Mouse (Mus musculus) lung, adult 18-20 months (tissue): Measurements from ENCODE around the gene Wdr5.
"Not testable (repeated sequence)": the region's sequence is repeated elsewhere in the genome, so short reads cannot be mapped to it uniquely, and the experiment has no call there.

Experiments
- DNase-seq, 2 experiments: peaks; one replicate each; pipeline ENCODE4 v3.0.0; 2022; ENCODE audit warnings: mixed read lengths in 2 of 2

The Wdr5 gene

DNA sequence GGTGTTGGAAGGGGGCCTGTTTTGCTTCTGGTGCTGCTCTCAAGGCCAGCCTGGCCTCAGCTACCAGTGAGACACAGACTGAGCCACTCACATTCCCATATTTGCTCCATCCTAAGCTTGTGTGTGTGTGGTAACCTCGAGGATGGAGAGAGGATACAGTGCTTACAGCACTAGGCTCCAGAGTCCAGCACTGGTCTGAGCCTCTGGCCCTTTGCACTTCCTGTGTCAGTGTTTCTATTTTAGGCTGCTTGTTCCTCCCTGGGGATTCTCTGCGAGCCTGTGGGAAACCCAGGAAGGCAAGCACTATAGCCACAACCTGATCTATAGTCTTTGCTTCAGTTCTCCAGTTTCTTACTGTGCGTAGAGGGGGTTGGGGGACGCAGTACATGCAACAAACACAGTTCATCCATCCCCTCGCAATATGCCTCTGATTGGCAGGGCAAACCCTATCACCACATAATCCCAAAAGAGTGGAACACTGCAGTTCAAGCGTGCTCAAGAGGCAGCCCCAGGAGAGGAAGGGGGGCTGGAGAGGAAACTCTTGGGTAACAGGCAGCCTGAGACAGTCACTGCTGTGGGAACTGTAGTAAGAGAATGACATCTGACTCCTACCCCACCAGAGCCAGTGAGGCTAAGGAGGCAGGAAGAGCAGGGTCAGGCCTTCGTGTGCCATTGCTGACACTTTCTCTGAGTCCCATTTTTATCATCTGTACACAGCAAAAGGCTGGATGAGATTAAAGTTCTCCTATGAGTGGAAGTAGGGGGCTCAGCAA is 10.7 kb upstream of the Wdr5 start:
- no peak for DNase-seq

DNA sequence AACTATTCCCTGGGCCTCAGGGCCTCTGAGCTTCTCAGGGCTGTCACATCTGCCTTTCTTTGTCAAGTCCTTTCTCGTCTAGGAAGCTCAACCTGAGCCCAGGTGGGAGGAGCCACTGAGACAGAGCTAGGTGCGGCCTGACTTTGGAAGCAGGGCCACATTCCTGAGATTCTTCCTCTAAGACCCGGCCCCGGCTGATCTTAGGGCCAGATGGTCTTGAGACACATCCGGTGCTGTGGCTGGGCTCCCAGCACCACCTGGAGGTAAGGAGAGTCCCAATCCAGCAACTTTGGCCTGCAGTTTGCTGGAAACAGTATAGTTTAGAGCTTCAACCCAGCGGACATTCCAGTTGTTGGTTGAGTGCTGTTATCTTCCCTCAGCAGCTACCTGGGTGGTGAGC is 9.4 kb upstream of the Wdr5 start:
- peak; percentile 71 to 79 for DNase-seq

DNA sequence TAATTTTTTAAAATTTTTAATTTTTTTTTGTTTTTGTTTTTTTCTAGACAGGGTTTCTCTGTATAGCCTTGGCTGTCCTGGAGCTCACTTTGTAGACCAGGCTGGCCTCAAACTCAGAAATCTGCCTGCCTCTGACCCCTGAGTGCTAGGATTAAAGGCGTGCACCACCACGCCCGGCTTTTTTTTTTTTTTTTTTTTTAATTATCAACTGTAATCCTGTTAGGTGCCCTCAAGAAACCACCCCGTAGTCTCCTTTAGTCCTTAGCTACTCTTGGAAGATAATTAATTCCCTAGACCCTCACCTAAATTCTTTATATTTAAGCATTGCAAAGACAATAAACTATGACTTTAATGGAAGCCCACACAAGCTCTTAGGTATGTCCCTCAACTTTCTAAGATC is 8.3 kb upstream of the Wdr5 start:
- DNase-seq, result not testable (repeated sequence)

DNA sequence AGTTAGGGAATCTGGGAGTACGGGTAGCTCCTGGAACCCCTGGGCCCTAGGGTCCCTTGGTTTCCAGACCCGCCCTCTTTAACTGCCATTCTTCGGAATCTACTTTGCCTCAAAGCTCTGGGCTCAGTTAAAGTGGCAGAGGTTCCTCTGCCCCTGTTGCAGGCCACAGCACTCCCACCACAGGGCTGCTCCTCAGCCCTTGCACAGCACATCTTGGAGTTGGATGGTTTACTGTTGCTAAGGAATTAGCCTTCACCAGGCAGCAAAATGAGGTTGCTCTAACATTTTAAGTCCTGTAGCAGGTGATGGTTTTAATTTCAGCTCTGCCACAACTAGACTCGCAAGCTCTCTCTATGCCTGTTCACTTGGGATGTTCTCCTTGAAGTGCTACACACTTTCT is 7.4 kb upstream of the Wdr5 start, which contains the start of gene Brd3:
TSS of gene Brd3 (minus strand) at position 101 of the 400 bp plus-strand sequence.
- DNase-seq, result no peak

DNA sequence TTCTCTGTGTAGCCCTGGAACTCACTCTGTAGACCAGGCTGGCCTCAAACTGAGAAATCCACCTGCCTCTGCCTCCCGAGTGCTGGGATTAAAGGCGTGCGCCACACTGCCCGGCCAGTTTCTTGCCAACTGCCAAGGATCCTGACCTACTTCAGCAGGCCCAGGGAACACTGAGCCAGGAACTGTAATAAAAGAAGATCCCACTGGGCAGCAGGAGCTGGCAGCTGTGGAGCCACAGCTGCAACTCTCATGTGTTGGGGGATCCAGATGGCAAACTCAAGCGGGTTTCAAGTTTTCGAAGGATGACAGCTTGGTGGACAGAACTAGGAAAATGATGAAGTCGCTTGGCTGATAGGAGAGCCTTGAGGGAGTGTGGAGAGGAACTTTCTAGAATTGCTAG is 4.3 kb upstream of the Wdr5 start:
- DNase-seq, result no peak

DNA sequence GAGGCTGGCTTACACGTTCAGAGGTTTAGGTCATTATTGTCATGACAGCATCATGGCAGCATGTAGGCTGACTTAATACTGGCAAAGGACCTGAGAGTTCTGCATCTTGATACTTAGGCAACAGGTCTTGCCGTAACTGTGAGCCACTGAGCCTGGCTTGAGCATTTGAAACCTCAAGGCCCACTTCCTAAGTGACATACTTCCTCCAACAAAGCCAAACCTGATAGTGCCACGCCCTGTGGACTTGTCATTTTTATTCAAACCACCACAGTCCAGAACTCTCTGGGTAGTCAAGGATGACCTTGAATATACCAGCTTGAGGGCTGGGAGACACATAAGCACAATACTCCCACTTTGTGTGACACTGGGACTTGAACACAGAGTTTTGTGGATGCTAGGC is 2.0 kb upstream of the Wdr5 start:
- DNase-seq, result no peak

DNA sequence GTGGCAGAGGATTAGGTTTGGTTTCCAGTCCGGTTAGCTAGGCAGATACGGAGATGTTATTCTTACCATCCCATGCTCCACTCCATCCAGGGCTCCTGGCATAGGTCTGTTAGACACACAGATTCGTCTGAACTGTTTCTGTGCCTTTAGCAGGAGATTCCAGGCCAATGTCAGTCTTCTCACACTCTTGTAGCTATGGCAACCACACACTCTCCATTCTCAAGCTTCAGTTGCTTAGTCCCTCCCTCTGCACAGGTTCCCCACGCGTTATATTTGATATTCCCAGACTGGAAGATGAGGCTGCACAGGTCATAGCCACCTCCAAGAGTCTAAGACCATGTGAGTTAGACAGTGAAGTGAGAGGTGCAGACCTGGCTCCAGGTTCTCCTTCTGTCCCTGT is 1.1 kb upstream of the Wdr5 start:
- DNase-seq, result no peak

DNA sequence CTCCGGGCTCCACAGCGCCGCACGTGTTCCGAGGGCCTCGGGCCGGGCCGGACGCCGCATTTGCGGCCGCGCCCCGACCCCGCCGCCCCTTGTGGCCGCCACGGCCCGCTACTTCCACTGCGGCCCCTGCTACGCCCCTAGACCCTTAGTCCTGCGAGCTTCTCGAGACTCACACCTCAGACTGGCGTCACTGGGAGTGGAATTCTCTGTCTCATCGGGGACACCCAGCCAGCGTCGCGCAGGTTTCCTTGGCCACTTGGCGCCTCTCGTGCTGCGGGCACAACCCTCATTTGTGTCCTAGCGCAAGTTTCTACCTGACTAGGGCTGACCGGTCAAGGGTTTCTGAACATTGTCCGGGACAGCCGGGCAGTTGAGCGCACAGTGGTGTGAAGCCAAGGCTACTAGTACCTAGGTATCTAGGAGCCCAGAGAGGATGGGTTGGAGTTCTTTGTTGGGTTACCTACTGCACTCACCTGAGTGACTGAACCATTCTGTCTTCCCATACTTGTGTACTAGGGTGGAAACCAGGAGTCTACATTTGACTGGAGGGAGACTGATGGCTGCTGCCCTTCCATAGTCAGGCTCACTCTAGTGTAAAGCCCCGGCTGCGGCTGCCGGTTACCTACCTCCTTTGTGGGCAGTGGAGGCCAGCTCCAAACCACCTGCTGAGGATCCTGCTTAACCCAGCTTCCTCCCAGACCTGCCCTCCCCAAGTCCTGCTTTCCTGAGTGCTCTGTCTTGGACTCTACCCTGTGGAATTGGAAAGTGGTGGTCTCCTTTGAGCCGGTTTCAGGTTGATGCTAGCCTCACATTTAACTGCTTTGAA is 597 bp downstream of the Wdr5 start:
- peak; percentile 21 to 24 for DNase-seq

DNA sequence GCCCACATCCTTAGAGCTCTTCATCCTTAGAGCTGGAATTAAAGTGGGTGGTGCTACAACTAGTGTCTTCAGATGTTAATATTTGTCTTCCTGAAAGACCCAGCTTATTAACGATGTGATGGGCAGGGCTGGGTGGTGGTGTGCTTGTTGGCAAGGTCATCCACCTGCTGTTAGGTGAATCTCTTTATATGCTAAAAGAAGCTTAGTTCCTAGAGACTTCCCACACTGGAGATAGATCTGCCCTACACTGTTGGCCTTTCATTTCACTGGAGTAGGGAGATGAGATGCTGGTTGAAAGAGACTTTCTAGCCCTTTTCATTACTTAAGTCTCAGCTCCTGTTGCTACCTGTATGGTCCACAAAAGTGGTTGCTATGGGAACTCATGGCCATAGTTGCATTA is 1.3 kb downstream of the Wdr5 start:
- no peak for DNase-seq

DNA sequence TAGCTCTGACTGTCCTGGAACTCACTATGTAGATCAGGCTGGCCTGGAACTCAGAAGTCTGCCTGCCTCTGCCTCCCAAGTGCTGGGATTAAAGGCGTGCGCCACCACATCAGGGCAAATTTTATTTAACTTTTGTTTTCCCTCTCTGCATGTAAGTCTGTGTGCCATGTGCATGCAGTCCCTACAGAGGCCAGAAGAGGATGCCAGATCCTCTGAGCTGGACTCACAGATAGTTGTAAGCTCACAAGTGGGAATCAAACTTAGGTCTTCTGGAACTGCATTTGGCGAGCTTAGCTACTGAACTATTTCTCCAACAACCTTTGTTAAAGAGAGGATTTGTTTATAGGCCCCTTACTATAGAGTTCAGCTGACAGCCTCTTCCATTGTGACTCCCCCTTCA is 3.3 kb downstream of the Wdr5 start:
- DNase-seq, result no peak

DNA sequence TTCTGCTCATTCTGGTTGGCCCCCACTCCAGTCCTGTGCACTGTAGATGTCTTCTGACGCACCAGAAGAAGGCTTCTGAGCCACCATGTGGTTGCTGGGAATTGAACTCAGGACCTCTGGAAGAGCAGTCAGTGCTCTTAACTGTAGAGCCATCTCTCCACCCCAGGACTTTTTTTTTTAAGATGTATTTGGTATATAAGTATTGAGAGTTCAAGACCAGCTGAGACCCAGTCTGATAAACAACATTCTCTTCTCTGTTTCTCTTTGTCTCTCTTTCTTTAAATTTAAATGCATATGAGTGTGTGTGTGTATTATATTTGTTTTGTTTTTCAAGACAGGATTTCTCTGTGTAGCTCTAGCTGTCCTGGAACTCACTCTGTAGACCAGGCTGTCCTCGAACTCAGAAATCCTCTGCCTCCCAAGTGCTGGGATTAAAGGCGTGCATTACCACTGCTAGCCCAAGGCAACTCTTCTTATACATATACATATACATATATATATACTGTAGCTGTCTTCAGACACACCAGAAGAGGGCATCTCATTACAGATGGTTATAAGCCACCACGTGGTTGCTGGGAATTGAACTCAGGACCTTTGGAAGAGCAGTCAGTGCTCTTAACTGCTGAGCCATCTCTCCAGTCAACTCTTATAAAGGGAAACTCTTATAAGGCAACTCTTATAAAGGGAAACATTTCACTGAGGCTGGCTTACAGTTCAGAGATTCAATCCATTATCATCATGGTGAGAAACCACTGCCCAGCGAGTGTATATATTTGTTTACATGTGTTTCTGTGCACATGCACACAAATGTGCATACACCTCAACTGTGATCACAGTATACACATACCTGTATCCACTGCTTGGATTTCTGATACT is 23.7 kb downstream of the Wdr5 start:
- not testable (repeated sequence) for DNase-seq

DNA sequence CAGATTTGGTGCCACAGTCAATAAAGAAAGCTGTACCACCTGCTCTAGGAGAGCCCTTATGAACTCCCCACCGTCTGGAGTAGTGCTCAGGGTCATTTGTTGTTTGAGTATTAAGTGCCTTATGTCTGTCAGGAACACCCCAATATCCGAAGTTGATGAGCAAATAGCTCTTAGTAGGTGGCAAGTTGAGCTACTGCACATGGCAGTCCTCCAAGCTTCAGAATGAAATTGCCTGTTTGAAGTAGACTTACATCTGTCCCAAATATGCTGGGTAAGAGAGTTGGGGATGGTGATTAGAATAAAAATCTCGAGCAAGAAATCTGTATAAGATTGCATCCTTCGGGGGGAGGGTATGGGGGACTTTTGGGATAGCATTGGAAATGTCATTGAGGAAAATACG is 24.4 kb downstream of the Wdr5 start:
- no peak for DNase-seq

DNA sequence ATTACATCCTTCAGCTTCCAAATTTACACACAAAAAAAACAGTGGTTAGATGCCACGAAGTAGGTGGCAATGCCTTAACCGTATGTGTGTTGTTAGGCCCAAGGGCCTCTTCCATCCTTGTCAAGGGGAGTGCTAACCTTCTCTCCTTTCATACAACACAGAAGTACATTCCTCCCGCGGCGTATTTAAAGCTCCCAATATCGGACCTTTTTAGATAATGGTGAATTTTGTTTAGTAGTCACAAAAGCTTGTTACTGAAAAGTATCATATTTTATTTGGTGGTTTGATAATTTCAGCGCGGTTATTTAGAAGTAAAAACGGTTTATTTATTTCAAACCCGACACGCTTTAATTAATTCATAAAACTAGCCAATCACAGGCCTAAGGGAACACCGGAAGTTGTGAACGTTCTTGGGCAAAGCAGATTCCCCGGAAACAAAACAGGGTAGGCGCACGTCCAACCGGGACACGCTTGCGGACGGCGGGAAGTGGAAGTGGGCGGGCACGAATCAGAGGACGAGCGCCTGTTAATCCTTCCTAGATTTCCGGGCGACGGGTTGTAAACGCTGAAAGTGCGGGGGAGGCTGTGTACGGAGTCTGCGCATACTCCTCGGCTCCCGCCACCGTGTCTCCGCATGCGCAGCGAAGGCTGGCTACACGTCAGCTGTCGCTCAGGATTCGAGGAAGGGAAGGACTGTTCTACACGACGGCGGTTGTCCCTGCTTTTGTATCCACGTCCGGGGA is 25.0 kb downstream of the Wdr5 start:
- peak; percentile 99 for DNase-seq

DNA sequence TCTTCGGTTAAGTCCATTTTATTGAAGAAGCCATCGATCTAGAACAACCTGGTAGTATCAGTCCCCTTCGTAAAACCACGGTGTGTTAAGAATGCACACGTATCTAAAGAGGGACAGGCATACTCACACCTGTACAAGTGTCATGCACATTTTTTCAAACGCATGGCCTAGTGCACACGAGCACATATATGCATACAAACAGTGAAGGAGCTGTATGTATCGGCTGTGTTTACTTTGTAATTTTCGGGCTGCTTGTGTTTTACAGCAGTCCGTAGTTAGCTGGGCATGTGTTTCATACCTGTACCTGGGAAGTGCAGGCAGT is 25.5 kb downstream of the Wdr5 start:
- no peak for DNase-seq

DNA sequence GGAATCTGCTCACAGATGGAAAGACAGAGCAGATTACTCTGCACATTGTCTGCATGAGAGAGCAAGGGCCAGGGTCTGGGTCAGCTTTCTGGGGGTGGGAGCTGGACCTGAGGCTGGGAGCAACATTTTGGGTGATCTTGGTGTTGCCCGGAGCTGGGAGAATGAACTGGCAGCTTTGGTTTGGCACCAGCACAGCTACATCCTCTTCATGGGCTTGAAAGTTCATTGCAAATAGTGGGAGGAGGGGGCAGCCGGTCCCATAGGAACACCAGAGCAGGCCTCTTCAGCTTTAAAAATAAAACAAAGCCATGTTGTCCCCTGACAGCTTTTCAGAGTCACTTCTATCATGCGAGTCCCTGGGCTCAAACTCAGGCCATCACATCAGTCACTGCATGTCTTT is 26.3 kb downstream of the Wdr5 start:
- no peak for DNase-seq

DNA sequence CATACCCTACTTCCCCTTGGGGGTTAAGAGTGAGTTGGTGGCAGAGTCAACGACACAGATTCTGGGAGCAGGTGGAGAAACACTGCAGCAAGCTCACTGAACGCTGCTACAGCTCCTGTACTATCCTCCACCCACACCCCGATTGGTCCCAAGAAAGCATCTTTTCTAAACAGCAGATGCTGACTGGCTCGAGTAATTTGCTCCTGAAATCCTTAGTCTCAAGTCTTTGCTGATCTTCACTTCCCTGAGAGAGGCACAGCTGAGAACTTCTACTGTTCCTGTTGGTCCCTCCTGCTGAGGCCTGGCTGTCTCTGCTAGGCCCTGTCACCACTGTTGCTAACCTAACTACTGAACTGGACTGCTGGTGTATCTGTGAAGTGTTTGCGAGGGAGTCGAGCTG is 29.7 kb downstream of the Wdr5 start:
- DNase-seq, result no peak

DNA sequence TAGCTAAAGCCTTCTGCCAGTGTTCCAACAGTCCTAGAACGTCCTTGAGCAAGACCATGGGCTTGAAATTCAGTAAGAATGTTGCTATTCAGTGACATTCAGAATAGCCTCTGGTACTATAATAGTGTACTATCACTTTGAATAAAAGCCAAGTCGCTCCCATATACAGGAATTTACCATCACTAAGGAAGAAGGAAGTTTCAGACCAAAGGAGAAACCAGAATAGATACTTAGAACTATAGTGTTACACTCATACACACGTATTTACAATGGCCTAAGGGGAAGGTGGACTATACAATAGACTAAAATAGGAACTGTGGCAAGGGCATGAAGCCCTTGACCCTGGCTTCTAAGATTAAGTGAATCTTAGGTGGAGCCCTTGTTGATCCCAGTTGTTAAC is 30.6 kb downstream of the Wdr5 start:
- DNase-seq, result not testable (repeated sequence)

DNA sequence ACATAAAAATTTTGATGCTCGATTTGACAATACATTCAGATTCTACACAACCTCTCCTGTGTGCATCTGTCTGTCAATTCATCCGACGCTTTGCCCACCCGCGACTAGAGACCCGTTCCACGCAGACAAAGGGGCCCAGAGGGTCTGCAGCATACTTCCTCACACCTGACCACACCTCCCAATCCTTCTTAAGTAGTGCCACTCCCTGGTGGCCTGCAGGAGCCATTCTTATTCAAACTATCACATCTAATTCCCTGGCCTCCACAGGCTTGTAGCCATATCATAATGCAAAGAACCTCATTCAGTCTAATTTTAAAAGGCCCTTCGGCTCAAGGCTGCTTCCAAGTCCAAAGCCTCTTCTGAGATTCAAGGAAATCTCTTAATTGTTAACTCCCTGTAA is 31.1 kb downstream of the Wdr5 start:
- DNase-seq, result not testable (repeated sequence)

DNA sequence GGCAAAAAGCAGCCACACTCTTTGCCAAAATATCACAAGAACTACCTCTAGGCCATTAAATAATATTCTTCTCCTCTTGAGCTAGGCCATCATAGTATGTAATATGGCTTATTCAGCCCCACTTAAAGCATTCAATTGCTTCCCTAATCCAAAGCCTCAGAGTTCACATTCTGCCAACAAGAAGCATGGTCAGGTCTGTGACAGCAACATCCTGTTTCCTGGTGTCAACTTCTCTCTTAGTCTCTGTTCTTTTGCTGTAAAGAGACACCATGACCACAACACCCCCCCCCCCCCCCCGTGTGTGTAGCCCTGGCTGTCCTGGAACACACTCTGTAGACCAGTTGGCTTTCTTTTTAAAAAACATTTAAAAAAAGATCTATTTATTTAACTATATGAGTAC is 32.4 kb downstream of the Wdr5 start:
- DNase-seq, result no peak

DNA sequence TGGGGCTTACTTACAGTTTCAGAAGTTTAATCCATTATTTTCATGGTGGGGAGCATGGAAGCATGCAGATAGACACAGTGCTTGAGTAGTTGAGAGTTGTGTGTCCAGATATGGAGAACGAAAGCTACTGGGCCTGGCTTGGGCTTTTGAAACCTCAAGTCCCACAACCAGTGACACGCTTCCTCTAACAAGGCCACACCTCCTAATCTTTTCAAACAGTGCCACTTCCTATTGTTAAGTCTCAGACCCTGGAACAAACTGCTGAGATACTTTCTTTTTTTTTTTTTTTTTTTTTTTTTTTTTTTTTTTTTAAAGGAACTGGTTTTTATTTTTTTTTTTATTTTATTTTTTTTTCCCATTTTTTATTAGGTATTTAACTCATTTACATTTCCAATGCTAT is 33.0 kb downstream of the Wdr5 start:
- no peak for DNase-seq

DNA sequence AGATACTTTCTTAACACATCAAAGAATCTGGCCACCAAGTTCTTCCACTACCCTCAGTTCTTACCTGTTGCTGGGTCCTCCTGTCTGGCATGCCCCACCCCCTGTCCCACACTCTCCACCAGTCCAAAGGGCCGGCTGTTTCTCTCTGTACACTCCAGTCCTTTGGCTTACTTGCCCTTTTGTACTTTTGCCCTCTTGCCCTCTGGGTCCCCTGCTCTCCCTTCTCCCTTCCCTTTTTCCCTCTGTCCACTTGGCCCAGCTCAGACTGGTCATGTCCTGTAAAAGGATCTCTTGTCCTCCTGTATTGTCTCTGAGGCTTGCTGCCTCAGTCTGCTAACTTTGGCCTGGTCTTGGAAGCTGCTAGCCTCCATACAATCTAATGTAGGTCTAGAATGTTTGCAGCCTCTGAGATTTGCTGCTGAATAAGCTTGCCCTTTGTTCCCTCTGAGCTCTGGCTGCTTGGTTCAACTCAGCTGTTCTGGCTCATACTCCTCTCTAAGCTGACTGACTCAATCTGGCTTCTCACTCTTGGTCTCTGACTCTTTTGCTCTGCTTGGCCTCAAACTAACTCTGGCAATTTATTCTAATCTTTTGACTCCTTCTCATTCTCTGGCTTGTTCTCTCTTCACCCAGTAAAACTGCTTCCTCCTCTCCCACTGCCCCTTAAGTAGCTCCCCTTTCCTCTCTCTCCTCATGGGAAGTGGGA is 33.9 kb downstream of the Wdr5 start:
- no peak for DNase-seq
